Mouse (Mus musculus) neural tube, embryonic 15.5 days (tissue): ENCODE data around the gene Ddb2. TPM values are rescaled to one million over a fixed set of nuclear protein-coding genes. Genes with fewer than 3 reads are reported as not detected.

Experiments
- ATAC-seq: fragments of 200-750 bp; cut with Nextera tagmentation; 2 replicates; pipeline ENCODE4 v1.8.0; 2017; ENCODE audit warnings: mild to moderate bottlenecking, moderate TSS enrichment, moderate library complexity; ENCODE audit not compliant: low FRiP score
- H3K27ac ChIP-seq: fragments of 300-500 bp; sonication (generic); replicated peaks from 2 replicates; pipeline ENCODE4 v1.5.1; 2015; ENCODE audit warnings: mild to moderate bottlenecking, inconsistent platforms
- H3K27me3 ChIP-seq: fragments of 300-500 bp; sonication (generic); replicated peaks from 2 replicates; pipeline ENCODE4 v1.6.1; 2015; ENCODE audit warnings: inconsistent platforms
- H3K36me3 ChIP-seq: fragments of 300-500 bp; sonication (generic); 2 replicates; pipeline ENCODE4 v1.6.1; 2015; ENCODE audit warnings: inconsistent platforms
- H3K4me1 ChIP-seq: fragments of 300-500 bp; sonication (generic); 2 replicates; pipeline ENCODE4 v1.6.1; 2015; ENCODE audit warnings: inconsistent platforms
- H3K4me2 ChIP-seq: fragments of 300-500 bp; sonication (generic); 2 replicates; pipeline ENCODE4 v1.6.1; 2015; ENCODE audit warnings: inconsistent platforms, mild to moderate bottlenecking, moderate library complexity
- H3K4me3 ChIP-seq: fragments of 300-500 bp; sonication (generic); replicated peaks from 2 replicates; pipeline ENCODE4 v1.5.1; 2015; ENCODE audit warnings: mild to moderate bottlenecking, inconsistent platforms
- H3K9ac ChIP-seq: fragments of 300-500 bp; sonication (generic); replicated peaks from 2 replicates; pipeline ENCODE4 v1.6.1; 2015; ENCODE audit warnings: mild to moderate bottlenecking, inconsistent platforms
- H3K9me3 ChIP-seq: fragments of 300-500 bp; sonication (generic); replicated peaks from 2 replicates; pipeline ENCODE4 v1.6.1; 2016; ENCODE audit warnings: inconsistent platforms
- WGBS: fragments of 180-500 bp; shearing (Covaris S2); methylation state at CpG from one replicate; pipeline ENCODE4 v1.1.7; 2015; ENCODE audit warnings: mixed read lengths; 5-methylcytosine and 5-hydroxymethylcytosine counted together
- polyA plus RNA-seq: library from polyadenylated mRNA; unstranded; fragments of >200 nt; fragmentation: Nextera tagmentation; extraction: Ambion mirVana; gene quantifications from 2 replicates; pipeline ENCODE4 v1.2.1, GENCODE M21; 2015

Gene Ddb2
- polyA plus RNA-seq = 17.5 and 20.2 TPM in 2 replicates

DNA sequence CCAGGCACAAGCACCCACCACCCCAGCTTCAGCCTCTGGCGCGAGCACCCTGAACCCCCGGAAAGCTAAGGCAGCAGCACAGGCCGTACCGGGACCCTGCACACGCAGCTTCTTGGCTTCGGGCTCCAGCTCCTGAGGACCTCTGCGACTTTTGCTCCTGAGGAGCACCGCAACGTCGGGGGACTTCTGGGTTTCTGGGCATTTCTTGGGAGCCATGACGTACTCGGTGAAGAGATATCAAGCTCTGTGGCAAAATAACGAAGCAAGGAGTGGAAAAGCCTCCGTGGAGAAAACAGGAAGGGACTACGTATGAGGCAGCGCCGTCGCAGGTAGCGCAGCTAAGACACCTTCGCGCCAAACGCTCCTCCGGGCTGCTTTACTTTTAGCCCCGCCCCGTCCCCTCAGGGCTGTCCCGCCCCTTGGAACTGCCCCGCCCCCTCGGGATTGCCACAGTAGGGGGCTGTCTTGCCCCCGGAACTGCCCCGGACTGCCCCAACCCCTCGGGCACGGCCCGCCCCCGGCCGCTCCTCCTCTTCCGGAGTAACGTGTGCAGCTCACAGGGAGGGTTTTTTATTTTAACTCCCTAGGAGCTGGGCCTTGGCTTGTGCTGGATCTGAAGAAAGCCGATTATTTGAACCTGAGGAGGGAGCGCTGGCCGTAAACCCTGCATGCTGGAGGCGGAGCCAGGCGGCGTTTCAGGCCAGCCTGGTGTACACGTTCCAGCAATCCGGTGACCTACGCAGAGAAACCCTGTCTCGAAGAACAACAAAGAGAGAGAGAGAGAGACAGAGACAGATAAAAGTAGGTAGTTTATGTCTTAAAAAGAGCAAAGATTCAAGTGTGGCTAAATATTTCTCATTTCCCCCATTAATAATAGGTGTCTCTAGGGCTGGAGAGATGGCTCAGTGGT lies at the start of gene Ddb2:
Gene Ddb2, minus strand, starts transcription at position 382 of the 910 bp plus-strand sequence.
- ATAC-seq = peak; percentile 98
- Histone ChIP-seq H3K4me1 (peaks cover 7% of the 10 kb centered on the region), H3K9me3 (no peaks in the 10 kb centered on the region), H3K27me3 (no peaks in the 10 kb centered on the region), H3K4me3 (peak within 1 kb of the TSS; percentile 61), H3K9ac (peak within 1 kb of the TSS; percentile 64), H3K27ac (peak within 1 kb of the TSS; percentile 93), H3K36me3 (peaks cover 10% of the 10 kb centered on the region; the same call in 1 of the 2 replicates), H3K4me2 (peak within 1 kb of the TSS; percentile 88)
- WGBS = under 1% methylated on average over 47 of the region's 48 CpGs

DNA sequence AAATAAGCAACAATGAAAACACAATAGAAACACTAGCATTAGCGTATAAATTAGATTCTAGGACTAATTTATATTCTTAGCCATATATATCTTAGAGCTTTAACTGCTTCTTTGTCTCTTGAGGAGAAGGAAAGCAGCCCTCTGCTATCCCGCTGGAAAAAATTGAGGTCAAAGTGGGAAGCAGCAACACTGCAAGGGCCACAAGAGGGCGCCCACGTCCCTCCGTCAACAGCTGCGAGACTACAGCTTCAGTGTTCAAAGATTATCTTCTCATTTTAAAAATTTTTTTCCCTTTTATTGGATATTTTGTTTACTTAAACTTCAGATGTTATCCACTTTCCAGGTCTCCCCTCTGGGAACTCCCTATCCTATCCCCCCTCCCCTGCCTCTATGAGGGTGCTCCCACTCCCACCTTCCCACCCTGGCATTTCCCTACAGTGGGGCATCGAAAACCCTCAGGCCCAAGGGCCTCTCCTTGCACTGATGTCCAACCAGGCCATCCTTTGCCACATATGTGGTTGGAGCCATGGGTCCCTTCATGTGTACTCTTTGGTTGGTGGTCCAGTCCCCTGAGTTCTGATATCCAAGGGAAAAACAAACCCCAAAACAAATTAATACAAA lies 49.2 kb upstream of the Ddb2 start:
- Histone ChIP-seq H3K9me3 (no peaks in the 10 kb centered on the region), H3K36me3 (0 out of 2 replicates have a peak, but pooled peaks cover 8% of the 10 kb centered on the region), H3K4me1 (peaks cover 6% of the 10 kb centered on the region), H3K27ac (no peak overlapping the region), H3K27me3 (no peaks in the 10 kb centered on the region), H3K4me3 (no peak overlapping the region), H3K9ac (no peak overlapping the region), H3K4me2 (no peak overlapping the region)
- WGBS = 13% methylated on average over 7 of the region's 7 CpGs
- peak; percentile 32; the same call in 1 of the 2 replicates for ATAC-seq

DNA sequence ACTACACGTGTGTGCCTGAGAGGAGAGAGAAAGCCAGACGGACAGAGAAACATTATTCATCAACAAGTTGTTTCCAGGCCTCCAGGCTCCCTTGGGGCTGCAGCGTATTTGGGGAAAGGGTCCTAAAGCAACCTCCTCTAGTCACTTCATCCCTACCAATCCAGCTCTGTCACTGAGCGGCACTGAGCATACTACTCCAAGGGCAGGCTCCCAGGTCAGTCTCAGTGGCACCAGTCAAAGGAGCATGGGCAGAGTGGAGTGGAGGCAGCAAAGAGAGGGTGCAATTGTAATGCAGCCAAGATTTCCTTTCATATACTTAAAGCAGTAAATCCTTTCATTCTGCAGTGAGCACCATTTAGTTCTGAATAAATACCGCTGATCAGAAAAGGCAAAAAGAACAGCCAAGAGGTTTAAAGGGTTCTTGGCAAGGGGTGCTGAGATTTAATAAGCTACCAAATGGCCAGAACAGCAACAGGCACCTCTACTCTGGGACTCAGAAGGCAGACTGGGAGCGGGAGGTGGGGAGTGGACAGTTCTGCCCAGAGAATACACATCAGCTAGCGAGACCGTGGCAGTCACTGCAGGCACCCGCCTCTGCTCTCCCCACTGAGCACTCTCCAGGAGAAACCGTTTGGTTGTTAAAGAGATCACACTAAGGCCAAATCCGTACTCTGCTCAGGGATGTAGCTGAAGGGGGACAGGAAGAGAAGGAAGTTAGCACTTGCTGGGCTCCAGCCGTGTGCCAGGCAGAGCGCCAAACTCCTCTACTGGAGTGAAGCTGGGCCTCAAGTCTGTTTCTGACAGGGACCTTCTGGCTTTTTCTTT lies 47.8 kb upstream of the Ddb2 start:
- Histone ChIP-seq H3K9ac (no peak overlapping the region), H3K9me3 (no peaks in the 10 kb centered on the region)
- peak; percentile 53; the same call in 1 of the 2 replicates for ATAC-seq

DNA sequence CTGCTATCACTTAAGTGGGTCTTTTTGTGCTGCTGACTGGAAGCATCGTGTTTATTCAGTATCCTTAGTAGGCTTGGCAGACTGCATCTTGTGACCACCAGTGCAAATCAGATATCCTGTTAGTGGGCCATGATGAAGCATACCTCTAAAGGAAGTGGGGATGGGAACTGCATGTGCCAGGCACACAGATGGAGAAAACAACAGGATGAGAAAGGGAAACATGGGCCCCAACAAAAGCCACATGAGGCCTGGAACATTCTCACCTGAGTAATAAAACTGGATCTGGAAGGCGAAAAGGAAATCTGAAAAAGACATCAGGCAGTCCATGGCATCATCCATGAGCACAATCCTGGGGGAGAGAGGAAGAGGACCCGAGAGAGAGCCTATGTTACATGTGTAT lies 47.2 kb upstream of the Ddb2 start:
- Histone ChIP-seq H3K36me3 (0 out of 2 replicates have a peak, but pooled peaks cover 8% of the 10 kb centered on the region), H3K9ac (no peak overlapping the region), H3K4me1 (peaks cover 5% of the 10 kb centered on the region), H3K27ac (peak overlapping the region; percentile 67), H3K27me3 (no peaks in the 10 kb centered on the region), H3K9me3 (no peaks in the 10 kb centered on the region), H3K4me2 (no peak overlapping the region), H3K4me3 (no peak overlapping the region)
- ATAC-seq = no peak
- 81% methylated on average over 3 of the region's 3 CpGs for WGBS

More for the DNA sequence above, 47.8 kb upstream of the Ddb2 start:
- Histone ChIP-seq H3K4me2 (no peak overlapping the region), H3K4me1 (peaks cover 5% of the 10 kb centered on the region), H3K27me3 (no peaks in the 10 kb centered on the region), H3K4me3 (no peak overlapping the region), H3K27ac (peak overlapping the region; percentile 67), H3K36me3 (0 out of 2 replicates have a peak, but pooled peaks cover 8% of the 10 kb centered on the region)
- WGBS = 55% methylated on average over 13 of the region's 13 CpGs

DNA sequence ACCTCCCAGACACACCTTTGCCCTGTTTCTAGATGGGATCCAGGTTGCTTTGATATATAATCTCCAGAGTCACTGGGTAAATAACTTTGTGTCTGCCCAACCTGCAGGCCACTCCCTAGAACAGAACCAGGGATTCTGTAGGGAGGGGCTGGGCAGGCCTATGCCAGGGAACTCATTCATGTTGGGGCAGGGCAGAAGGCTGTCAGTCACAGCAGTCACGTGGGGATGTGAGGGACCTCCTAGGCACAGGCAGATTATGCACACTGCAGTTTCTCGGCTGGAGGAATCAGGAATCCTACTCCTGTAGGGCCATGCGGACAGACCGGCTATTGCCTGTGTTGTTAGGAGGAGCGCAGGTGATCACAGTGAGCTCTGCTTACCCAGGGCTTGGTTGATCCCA lies 44.6 kb upstream of the Ddb2 start:
- Histone ChIP-seq H3K4me2 (no peak overlapping the region), H3K9ac (no peak overlapping the region), H3K27me3 (no peaks in the 10 kb centered on the region), H3K9me3 (no peaks in the 10 kb centered on the region), H3K4me1 (peaks cover 5% of the 10 kb centered on the region), H3K27ac (no peak overlapping the region), H3K4me3 (no peak overlapping the region), H3K36me3 (peaks cover 25% of the 10 kb centered on the region)
- WGBS = 51% methylated on average over 5 of the region's 5 CpGs
- no peak for ATAC-seq

DNA sequence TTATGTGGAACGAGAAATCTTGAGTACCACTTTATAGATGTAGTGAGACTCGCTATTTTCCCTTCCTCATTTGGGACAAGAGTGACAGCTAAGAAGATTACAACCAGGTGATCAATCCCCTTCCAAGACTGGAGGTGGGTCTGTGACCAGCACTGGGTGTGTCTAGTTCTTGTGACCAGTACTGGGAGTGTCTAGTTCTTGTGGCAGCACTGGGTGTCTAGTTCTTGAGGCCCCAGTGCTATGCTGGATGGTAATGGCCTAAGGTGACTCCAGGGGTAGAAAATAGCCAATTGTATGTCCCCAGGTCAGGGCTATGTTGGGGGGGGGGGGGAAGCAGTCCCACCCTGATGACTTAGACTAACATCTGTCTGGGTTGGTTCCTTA lies 42.6 kb upstream of the Ddb2 start:
- Histone ChIP-seq H3K27ac (no peak overlapping the region), H3K4me3 (no peak overlapping the region), H3K9me3 (no peaks in the 10 kb centered on the region), H3K4me1 (peaks cover 4% of the 10 kb centered on the region), H3K4me2 (no peak overlapping the region), H3K36me3 (peaks cover 41% of the 10 kb centered on the region), H3K27me3 (no peaks in the 10 kb centered on the region), H3K9ac (no peak overlapping the region)
- ATAC-seq = no peak
- WGBS = 63% methylated on average over 2 of the region's 2 CpGs

DNA sequence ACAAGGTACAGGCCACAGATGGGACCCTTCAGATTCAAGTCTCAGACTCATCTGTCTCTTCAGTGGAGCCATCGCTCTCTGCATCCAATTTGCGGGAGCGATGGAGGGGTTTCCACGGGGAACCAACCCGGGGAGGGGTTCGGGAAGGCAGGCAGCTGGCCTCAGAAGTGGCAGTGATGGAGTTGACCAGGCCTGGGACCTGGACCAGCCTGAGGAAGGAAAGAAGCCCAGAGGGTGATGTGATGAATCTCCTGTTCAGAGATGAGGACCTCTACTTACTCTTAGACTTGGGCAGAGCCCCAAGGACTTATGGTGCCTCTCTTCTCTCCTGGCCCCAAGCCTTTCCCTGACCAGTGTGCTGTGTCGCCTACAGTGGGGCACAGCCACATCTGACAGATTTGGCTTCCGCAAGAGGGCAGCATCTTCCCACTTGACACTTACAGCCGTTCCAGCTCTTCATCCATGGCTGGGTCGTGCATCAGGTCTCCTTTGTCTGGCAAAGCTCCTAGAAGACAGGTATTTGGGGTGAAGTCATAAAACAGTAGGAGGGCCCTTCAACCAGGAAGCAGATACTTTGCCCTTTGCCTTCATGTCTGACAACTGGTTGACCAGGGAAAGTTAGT lies 42.1 kb upstream of the Ddb2 start:
- H3K9ac ChIP-seq = no peak overlapping the region
- H3K4me3 ChIP-seq = no peak overlapping the region
- peak; percentile 68 for ATAC-seq
- H3K36me3 ChIP-seq = peaks cover 46% of the 10 kb centered on the region
- no peaks in the 10 kb centered on the region for H3K9me3 ChIP-seq
- H3K27ac ChIP-seq = 0 out of 2 replicates have a peak overlapping the region, but pooled peaks have one; percentile 1
- H3K4me1 ChIP-seq = no peaks in the 10 kb centered on the region
- 37% methylated on average over 10 of the region's 10 CpGs for WGBS
- no peaks in the 10 kb centered on the region for H3K27me3 ChIP-seq
- H3K4me2 ChIP-seq = no peak overlapping the region

DNA sequence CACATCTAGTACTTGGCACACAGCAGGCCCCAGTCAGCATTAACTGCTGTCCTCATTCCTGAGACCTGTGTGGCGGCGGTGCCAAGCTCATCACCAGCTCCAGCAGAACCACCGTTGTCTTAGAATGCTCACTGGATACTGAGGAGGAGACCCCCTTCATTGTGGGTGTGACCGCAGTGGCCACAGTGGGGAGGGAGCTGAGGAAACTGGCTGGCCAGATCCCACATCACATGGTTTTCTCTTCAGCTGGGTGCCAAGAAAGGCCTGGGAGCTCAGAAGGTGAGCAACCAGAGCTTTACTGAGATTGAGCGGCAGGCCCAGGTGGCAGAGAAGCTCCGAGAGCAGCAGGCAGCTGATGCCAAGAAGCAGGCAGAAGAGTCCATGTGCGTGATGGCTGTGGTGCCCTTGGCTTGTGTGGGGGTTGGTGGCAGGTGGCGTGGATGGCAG lies 32.9 kb upstream of the Ddb2 start:
- Histone ChIP-seq H3K4me3 (no peak overlapping the region), H3K27ac (no peak overlapping the region), H3K4me2 (no peak overlapping the region), H3K9me3 (no peaks in the 10 kb centered on the region), H3K9ac (no peak overlapping the region), H3K27me3 (no peaks in the 10 kb centered on the region), H3K4me1 (peaks cover 12% of the 10 kb centered on the region), H3K36me3 (peaks cover 72% of the 10 kb centered on the region)
- no peak for ATAC-seq
- WGBS = 93% methylated on average over 8 of the region's 8 CpGs

DNA sequence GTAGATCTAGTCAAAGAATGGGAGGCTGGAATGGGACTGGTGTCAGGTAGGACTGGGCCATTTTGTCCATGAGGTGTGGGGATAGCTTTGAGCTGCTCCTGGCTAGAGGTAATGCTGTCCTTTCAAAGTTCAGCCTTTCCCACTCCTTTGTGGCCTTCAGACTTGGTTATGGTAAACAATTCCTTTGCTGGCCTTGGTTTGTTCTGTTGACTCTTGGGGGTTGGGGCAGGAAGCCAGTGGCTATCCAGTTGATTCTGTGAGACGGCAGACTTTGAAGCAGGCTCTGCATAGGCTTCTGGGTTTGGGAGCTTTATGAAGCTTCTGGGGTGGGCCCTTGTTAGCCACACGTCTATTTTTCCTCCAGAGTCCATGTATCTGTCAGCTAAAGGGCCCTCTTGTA lies 31.9 kb upstream of the Ddb2 start:
- 92% methylated on average over 2 of the region's 2 CpGs for WGBS
- Histone ChIP-seq H3K4me3 (no peak overlapping the region), H3K36me3 (peaks cover 62% of the 10 kb centered on the region), H3K9me3 (no peaks in the 10 kb centered on the region), H3K27ac (no peak overlapping the region), H3K4me1 (peaks cover 21% of the 10 kb centered on the region), H3K27me3 (no peaks in the 10 kb centered on the region), H3K4me2 (no peak overlapping the region), H3K9ac (no peak overlapping the region)
- ATAC-seq = no peak

DNA sequence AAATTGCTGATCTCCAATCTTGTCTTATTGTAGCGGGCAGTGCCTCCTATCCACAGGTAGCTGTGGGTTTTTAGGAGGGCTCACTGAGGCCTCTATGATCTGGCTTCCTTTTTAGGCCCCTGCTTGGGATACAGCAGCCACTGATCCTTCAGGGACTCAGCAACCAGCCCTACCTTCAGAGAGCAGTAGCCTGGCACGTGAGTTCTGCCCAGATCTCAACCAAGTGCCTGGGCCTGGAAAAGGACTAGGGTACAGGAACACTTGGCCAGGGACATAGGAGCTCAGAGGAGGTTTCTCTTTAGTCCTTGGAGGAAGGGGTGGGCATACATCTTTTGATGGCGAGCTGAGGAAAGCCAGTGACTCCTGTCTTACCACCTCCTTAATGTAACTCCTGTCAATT lies 31.3 kb upstream of the Ddb2 start:
- WGBS = 95% methylated on average over 3 of the region's 3 CpGs
- Histone ChIP-seq H3K36me3 (peaks cover 55% of the 10 kb centered on the region), H3K4me1 (peaks cover 21% of the 10 kb centered on the region)

More for the DNA sequence above, 31.3 kb upstream of the Ddb2 start:
- no peaks in the 10 kb centered on the region for H3K9me3 ChIP-seq
- no peak overlapping the region for H3K4me3 ChIP-seq
- ATAC-seq = no peak
- H3K27ac ChIP-seq = no peak overlapping the region
- H3K4me2 ChIP-seq = no peak overlapping the region
- no peak overlapping the region for H3K9ac ChIP-seq
- no peaks in the 10 kb centered on the region for H3K27me3 ChIP-seq
